Mouse (Mus musculus): ENCODE data around the gene Rnf225.
"Not testable (repeated sequence)": the region's sequence is repeated elsewhere in the genome, so short reads cannot be mapped to it uniquely, and the experiment has no call there.

The Rnf225 gene

GRCm38 (mm10) chr7:12927191-12927680, at the start of gene Rnf225:
TSS of gene Rnf225 (plus strand) at chr7:12927416.
- DNase-seq (ENCODE audit: low read depth, low spot score) = no peak

DNA sequence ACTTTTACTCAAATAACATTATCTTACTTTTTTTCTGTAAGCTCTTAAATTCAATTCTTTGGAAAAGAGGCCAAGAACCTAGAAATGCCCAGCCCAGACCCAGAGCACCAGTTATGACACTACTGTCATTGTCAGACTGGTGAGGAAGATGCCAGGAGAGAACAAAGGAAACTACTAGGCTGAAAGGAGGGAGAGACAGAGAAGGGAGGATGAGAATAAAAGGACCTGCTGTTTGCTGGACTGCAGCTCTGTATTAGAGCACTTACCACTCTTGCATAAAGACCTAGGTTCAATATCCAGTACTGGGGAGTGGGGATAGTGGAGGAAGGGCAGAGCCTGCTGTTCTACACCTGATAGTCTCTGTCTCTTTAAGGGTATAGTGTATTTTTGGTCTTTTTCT, 47.2 kb upstream of the Rnf225 start:
- DNase-seq (ENCODE audit: low read depth, low spot score) = peak; percentile 77

- not testable (repeated sequence) for DNase-seq (ENCODE audit: low read depth, low spot score)
Observed at GRCm38 (mm10) chr7:12880497-12880896, 46.7 kb upstream of the Rnf225 start.

DNA sequence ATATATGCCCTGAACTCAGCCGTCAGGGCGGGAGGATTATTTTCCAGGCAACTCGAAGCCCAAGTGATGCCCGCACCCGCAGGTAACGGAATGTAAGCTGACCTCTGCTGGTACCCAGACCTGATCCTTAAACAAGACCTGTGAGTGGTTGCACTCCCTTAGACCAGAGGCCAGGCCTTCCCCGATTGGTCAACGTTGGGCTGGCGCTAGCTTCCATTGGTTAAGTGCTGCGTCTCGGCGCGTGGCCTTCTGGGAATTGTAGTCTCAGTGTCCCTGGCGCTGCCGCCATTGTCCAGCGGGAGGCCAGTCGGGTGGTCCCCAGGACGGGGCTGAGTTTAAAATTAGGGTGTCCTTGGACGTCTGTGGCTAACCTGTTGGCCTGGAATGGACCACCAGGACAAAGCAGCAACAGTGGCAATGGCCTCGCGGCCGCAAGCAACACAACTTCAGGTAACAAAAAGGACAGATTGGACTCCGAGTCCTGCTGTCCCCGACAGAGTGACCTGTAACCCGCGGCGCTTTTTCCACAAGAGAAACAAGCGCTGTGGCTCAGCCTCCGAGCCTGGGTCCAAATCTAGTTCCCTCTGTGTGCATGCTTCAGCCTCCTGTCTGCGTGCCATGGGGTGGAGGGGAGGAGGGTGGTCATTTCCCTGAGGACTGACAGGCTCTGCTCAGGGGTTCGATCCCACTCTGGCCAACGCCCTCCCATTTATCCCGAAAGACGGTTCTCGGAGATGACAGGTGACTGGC, 46.1 kb upstream of the Rnf225 start, which contains the start of gene Zfp128:
Gene Zfp128 (plus strand): TSS at position 267 of the 750 bp plus-strand sequence.
- peak; percentile 99 for DNase-seq (ENCODE audit: low read depth, low spot score)

- DNase-seq (ENCODE audit: low read depth, low spot score) = peak; percentile 53
Observed at GRCm38 (mm10) chr7:12886563-12887266, 40.5 kb upstream of the Rnf225 start.

GRCm38 (mm10) chr7:12887585-12887984, 39.6 kb upstream of the Rnf225 start:
- no peak for DNase-seq (ENCODE audit: low read depth, low spot score)

DNA sequence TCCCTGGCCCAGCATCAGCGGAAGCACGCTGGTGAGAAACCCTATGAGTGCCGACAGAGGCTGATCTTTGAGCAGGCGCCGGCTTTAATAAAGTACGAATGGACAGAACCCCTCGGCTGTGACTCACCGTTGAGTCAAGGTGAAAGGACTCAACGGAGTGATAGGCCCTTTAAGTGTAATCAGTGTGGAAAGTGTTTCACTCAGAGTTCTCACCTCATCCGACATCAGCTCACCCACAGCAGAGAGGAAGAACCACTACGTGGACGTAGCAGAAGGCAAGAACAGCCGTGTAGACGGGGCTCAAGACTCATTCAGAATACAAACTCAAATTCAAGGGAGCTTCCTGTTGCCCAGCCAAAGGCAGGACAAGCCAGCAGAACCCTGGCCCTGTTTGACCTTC, 36.3 kb upstream of the Rnf225 start:
- DNase-seq (ENCODE audit: low read depth, low spot score) = no peak

- DNase-seq (ENCODE audit: low read depth, low spot score) = no peak
Observed at GRCm38 (mm10) chr7:12891334-12891733, 35.9 kb upstream of the Rnf225 start.

GRCm38 (mm10) chr7:12897655-12898410, 29.4 kb upstream of the Rnf225 start, which contains the start of gene Zscan22:
TSS of gene Zscan22 (plus strand) at chr7:12897815.
- peak; percentile 100 for DNase-seq (ENCODE audit: low read depth, low spot score)

GRCm38 (mm10) chr7:12901517-12901916, 25.7 kb upstream of the Rnf225 start:
- no peak for DNase-seq (ENCODE audit: low read depth, low spot score)

DNA sequence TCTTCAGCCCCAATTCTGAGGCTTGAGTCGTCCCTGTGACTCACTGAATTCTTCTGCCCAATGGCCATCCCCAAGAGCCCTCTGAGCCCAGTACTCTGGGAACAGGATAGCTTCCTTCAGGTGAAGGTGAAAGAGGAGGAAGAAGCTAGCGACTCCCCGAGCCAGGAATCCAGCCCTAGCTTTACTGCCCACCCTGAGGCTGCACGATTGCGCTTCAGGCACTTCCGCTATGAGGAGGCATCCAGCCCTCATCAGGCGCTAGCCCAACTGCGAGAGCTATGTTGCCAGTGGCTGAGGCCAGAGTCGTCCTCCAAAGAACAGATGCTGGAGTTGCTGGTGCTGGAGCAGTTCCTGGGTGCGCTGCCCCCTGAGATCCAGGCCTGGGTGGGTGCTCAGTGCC, 23.6 kb upstream of the Rnf225 start:
- DNase-seq (ENCODE audit: low read depth, low spot score) = no peak

GRCm38 (mm10) chr7:12905146-12905545, 22.1 kb upstream of the Rnf225 start:
- no peak for DNase-seq (ENCODE audit: low read depth, low spot score)

- peak; percentile 90 for DNase-seq (ENCODE audit: low read depth, low spot score)
Observed at GRCm38 (mm10) chr7:12909498-12909962, 17.7 kb upstream of the Rnf225 start.

- peak; percentile 91 for DNase-seq (ENCODE audit: low read depth, low spot score)
Observed at GRCm38 (mm10) chr7:12910181-12910668, 17.0 kb upstream of the Rnf225 start.

DNA sequence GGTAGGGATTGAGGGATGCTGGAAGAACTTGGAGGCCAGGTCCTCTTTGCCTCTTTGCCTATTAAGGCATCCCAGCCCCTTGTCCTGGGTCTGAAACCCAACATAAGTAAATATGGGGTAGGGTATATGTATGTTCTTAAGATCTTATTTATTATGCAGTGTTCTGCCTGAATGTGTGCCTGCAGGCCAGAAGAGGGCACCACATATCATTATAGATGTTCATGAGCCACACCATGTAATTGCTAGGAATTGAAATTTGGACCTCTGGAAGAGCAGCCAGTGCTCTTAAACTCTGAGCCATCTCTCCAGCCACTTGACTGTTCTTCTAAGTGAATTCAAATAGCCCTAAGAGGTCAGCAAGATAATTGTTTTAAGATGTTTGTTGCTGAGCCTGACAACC, 13.7 kb upstream of the Rnf225 start:
- peak; percentile 58 for DNase-seq (ENCODE audit: low read depth, low spot score)

DNA sequence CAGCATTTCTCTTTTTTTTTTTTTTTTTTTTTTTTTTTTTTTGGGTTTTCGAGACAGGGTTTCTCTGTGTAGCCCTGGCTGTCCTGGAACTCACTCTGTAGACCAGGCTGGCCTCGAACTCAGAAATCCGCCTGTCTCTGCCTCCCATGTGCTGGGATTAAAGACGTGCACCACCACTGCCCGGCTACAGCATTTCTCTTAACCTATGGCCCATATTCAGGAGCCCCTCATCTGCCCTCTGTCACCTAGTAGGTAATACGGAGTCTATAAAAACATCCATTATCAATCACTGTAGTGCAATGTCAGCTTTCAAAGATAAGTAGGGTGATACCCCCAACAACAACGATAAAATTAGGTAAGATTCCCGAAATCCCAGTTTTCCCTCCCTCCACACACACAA, 6.7 kb upstream of the Rnf225 start:
- not testable (repeated sequence) for DNase-seq (ENCODE audit: low read depth, low spot score)

DNA sequence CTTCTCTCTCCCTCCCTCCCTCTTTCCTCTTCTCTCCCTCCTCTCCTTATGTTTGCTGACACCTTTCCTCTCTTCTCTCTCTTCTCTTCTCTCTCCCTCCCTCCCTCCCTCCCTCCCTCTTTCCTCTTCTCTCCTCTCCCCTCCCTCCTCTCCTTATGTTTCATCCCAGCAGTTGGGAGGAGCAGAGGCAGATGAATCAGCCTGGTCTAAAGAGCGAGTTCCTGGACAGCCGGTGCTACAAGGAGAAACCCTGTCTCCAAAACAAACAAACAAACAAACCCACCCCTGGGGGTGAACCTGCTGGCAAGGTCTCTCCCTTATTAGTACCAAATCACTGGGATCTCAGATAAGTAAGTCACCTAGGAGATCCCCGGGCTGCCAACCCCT, 5.9 kb upstream of the Rnf225 start:
- peak; percentile 90 for DNase-seq (ENCODE audit: low read depth, low spot score)

- DNase-seq (ENCODE audit: low read depth, low spot score) = peak; percentile 100
Observed at GRCm38 (mm10) chr7:12921705-12922465, 5.3 kb upstream of the Rnf225 start, which contains the start of gene Rps5. TSS of gene Rps5 (plus strand) at chr7:12922290.

- no peak for DNase-seq (ENCODE audit: low read depth, low spot score)
Observed at GRCm38 (mm10) chr7:12922729-12923128, 4.5 kb upstream of the Rnf225 start.

DNA sequence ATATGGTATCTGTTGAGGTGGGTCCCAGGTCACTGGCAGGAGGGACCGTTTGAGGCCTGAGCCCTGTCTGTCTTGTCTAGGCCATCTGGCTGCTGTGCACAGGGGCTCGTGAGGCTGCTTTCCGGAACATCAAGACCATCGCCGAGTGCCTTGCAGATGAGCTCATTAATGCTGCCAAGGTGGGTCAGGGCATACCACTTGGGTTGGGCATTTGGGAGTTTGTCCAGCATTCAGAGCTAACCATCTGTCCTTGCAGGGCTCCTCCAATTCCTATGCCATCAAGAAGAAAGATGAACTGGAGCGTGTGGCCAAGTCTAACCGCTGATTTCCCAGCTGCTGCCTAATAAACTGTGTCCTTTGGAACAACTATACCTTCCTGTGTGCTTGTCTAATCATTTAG, 900 bp upstream of the Rnf225 start:
- DNase-seq (ENCODE audit: low read depth, low spot score) = peak; percentile 61
